Mouse (Mus musculus): ENCODE data around the gene Slc17a2. TPM values are rescaled to one million over a fixed set of nuclear protein-coding genes. Genes with fewer than 3 reads are reported as not detected.

Gene Slc17a2
- total RNA-seq, 2 experiments from 2014 or later, result 0.26 TPM; not detected in 1

Other genes with a start within 250 kb of the Slc17a2 start
- 10 to 100 TPM; 56.1 to 72.9 TPM for gene Hist1h3e, start 244.6 kb upstream of the Slc17a2 start, total RNA-seq (2021)
- 1 to 10 TPM; 9.2 to 9.6 TPM for gene Hist1h2ae, start 235.8 kb upstream of the Slc17a2 start, total RNA-seq (2021)
- gene Hist1h2bg, start 235.6 kb upstream of the Slc17a2 start, total RNA-seq (2021), result 100 to 1,000 TPM; 105 to 116 TPM
- 10 to 100 TPM; 34.6 to 44.5 TPM for gene Hist1h2bf, start 232.8 kb upstream of the Slc17a2 start, total RNA-seq (2021)
- gene Hist1h2ad, start 232.6 kb upstream of the Slc17a2 start, total RNA-seq (2021), result 10 to 100 TPM in 1 of 2 experiments, 1 to 10 TPM in 1; 8.1 to 13.6 TPM
- 1 to 10 TPM; 7.4 TPM for gene Hist1h3d, start 231.2 kb upstream of the Slc17a2 start, total RNA-seq (2021)
- 100 to 1,000 TPM; 159 to 164 TPM for gene Hist1h4d, start 225.4 kb upstream of the Slc17a2 start, total RNA-seq (2021)
- 10 to 100 TPM; 12.1 to 13.4 TPM for gene Hist1h2be, start 185.9 kb upstream of the Slc17a2 start, total RNA-seq (2021)
- gene Hist1h1e, start 184.4 kb upstream of the Slc17a2 start, total RNA-seq (2021), result 10 to 100 TPM; 49.5 to 74.0 TPM
- gene Hist1h2ac, start 123.0 kb upstream of the Slc17a2 start, total RNA-seq (2021), result 1 to 10 TPM; 3.0 to 3.1 TPM
- gene Hist1h2bc, start 122.8 kb upstream of the Slc17a2 start, total RNA-seq (2021), result 100 to 1,000 TPM; 138 to 161 TPM
- gene Hist1h1t, start 111.2 kb upstream of the Slc17a2 start, total RNA-seq (2021), result under 1 TPM; 0.33 to 0.46 TPM
- 100 to 1,000 TPM; 101 to 109 TPM for gene Hist1h4c, start 108.5 kb upstream of the Slc17a2 start, total RNA-seq (2021)
- 10 to 100 TPM; 29.2 to 49.8 TPM for gene Hfe, start 96.1 kb upstream of the Slc17a2 start, total RNA-seq (2021)
- 100 to 1,000 TPM; 145 to 279 TPM for gene Hist1h1c, start 68.2 kb upstream of the Slc17a2 start, total RNA-seq (2021)
- gene Hist1h3c, start 61.4 kb upstream of the Slc17a2 start, total RNA-seq (2021), result 10 to 100 TPM; 20.5 to 26.8 TPM
- 10 to 100 TPM; 34.0 to 41.3 TPM for gene Hist1h2bb, start 60.3 kb upstream of the Slc17a2 start, total RNA-seq (2021)
- gene Hist1h2ab, start 55.9 kb upstream of the Slc17a2 start, total RNA-seq (2021), result 10 to 100 TPM; 58.1 to 68.0 TPM
- 10 to 100 TPM; 54.7 to 79.9 TPM for gene Hist1h3b, start 54.7 kb upstream of the Slc17a2 start, total RNA-seq (2021)
- 100 to 1,000 TPM; 115 to 122 TPM for gene Hist1h4b, start 50.0 kb upstream of the Slc17a2 start, total RNA-seq (2021)
- 10 to 100 TPM; 59.8 to 61.2 TPM for gene Hist1h4a, start 45.8 kb upstream of the Slc17a2 start, total RNA-seq (2021)
- gene Hist1h3a, start 44.6 kb upstream of the Slc17a2 start, total RNA-seq (2021), result 10 to 100 TPM; 55.1 to 59.3 TPM
- gene Hist1h1a, start 43.3 kb upstream of the Slc17a2 start, total RNA-seq (2021), result 10 to 100 TPM; 35.0 to 39.8 TPM
- under 1 TPM; 0.16 to 0.23 TPM for gene Trim38, start 37.1 kb upstream of the Slc17a2 start, total RNA-seq (2021)
- under 1 TPM; 0.23 to 0.56 TPM for gene Slc17a3, start 32.4 kb downstream of the Slc17a2 start, total RNA-seq (2021)
- gene Slc17a1, start 60.8 kb downstream of the Slc17a2 start, total RNA-seq (2021), result not detected
- under 1 TPM in 1 of 2 experiments, not detected in 1; 0.23 TPM for gene Slc17a4, start 108.0 kb downstream of the Slc17a2 start, total RNA-seq (2021)
- not detected for gene Hist1h2ba, start 127.2 kb downstream of the Slc17a2 start, total RNA-seq (2021)
- not detected for gene Hist1h2aa, start 127.5 kb downstream of the Slc17a2 start, total RNA-seq (2021)
- gene Scgn, start 184.2 kb downstream of the Slc17a2 start, total RNA-seq (2021), result 1 to 10 TPM; 2.3 to 4.9 TPM

All from adrenal gland, postnatal 36 days (tissue).